Mouse (Mus musculus): ENCODE measurements around the gene Pald1. TPM values are rescaled to one million over a fixed set of nuclear protein-coding genes. Genes with fewer than 3 reads are reported as not detected.

Pald1 gene
- polyA plus RNA-seq, 1 experiment from 2014 or later: 26.4 TPM

GRCm38 (mm10) chr10:61412910-61413625 is 29.7 kb upstream of the Pald1 start:
- peaks cover 21% of the 10 kb centered on the region for H3K27me3 ChIP-seq (ENCODE audit: control insufficient read depth, insufficient read depth, low read length)
- no peak overlapping the region for H3K27ac ChIP-seq (ENCODE audit: low read depth, low read length)
- 54% methylated on average over 21 of the region's 21 CpGs for WGBS
- no peak overlapping the region for H3K4me3 ChIP-seq (ENCODE audit: low read depth, low read length)
- no peaks in the 10 kb centered on the region for H3K9me3 ChIP-seq (ENCODE audit: control insufficient read depth, low read length)
- no peak for DNase-seq (ENCODE audit: low spot score)
- ATAC-seq (ENCODE audit: insufficient read depth, low FRiP score, low TSS enrichment): no peak
- no peaks in the 10 kb centered on the region for H3K36me3 ChIP-seq (ENCODE audit: control insufficient read depth, insufficient read depth, low read length)
- no peak overlapping the region for H3K4me2 ChIP-seq (ENCODE audit: low read depth)
- H3K4me1 ChIP-seq (ENCODE audit: control insufficient read depth, insufficient read depth, low read length): no peaks in the 10 kb centered on the region
- H3K9ac ChIP-seq (ENCODE audit: low read length): no peak overlapping the region

- no peak overlapping the region for H3K9ac ChIP-seq (ENCODE audit: low read length)
- no peak overlapping the region for H3K4me2 ChIP-seq (ENCODE audit: low read depth)
- H3K4me3 ChIP-seq (ENCODE audit: low read depth, low read length): no peak overlapping the region
- no peak for DNase-seq (ENCODE audit: low spot score)
- 23% methylated on average over 9 of the region's 9 CpGs for WGBS
- H3K9me3 ChIP-seq (ENCODE audit: control insufficient read depth, low read length): no peaks in the 10 kb centered on the region
- no peaks in the 10 kb centered on the region for H3K4me1 ChIP-seq (ENCODE audit: control insufficient read depth, insufficient read depth, low read length)
- H3K27me3 ChIP-seq (ENCODE audit: control insufficient read depth, insufficient read depth, low read length): no peaks in the 10 kb centered on the region
- no peak for ATAC-seq (ENCODE audit: insufficient read depth, low FRiP score, low TSS enrichment)
- no peaks in the 10 kb centered on the region for H3K36me3 ChIP-seq (ENCODE audit: control insufficient read depth, insufficient read depth, low read length)
- H3K27ac ChIP-seq (ENCODE audit: low read depth, low read length): no peak overlapping the region
Observed at GRCm38 (mm10) chr10:61410193-61410592, 26.9 kb upstream of the Pald1 start.

GRCm38 (mm10) chr10:61409776-61410175 is 26.4 kb upstream of the Pald1 start:
- Histone ChIP-seq H3K36me3 (ENCODE audit: control insufficient read depth, insufficient read depth, low read length) (no peaks in the 10 kb centered on the region), H3K27ac (ENCODE audit: low read depth, low read length) (no peak overlapping the region)
- WGBS: 6% methylated on average over 4 of the region's 4 CpGs

GRCm38 (mm10) chr10:61405958-61406357 is 22.6 kb upstream of the Pald1 start:
- no peaks in the 10 kb centered on the region for H3K4me1 ChIP-seq (ENCODE audit: control insufficient read depth, insufficient read depth, low read length)
- H3K4me3 ChIP-seq (ENCODE audit: low read depth, low read length): no peak overlapping the region
- WGBS: 14% methylated on average over 10 of the region's 10 CpGs
- H3K36me3 ChIP-seq (ENCODE audit: control insufficient read depth, insufficient read depth, low read length): no peaks in the 10 kb centered on the region
- no peak for DNase-seq (ENCODE audit: low spot score)
- H3K27me3 ChIP-seq (ENCODE audit: control insufficient read depth, insufficient read depth, low read length): no peaks in the 10 kb centered on the region
- no peaks in the 10 kb centered on the region for H3K9me3 ChIP-seq (ENCODE audit: control insufficient read depth, low read length)
- no peak overlapping the region for H3K4me2 ChIP-seq (ENCODE audit: low read depth)
- H3K9ac ChIP-seq (ENCODE audit: low read length): no peak overlapping the region
- no peak overlapping the region for H3K27ac ChIP-seq (ENCODE audit: low read depth, low read length)
- no peak for ATAC-seq (ENCODE audit: insufficient read depth, low FRiP score, low TSS enrichment)

More at GRCm38 (mm10) chr10:61409776-61410175, 26.4 kb upstream of the Pald1 start:
- Histone ChIP-seq H3K27me3 (ENCODE audit: control insufficient read depth, insufficient read depth, low read length) (no peaks in the 10 kb centered on the region), H3K4me1 (ENCODE audit: control insufficient read depth, insufficient read depth, low read length) (no peaks in the 10 kb centered on the region), H3K9ac (ENCODE audit: low read length) (no peak overlapping the region), H3K9me3 (ENCODE audit: control insufficient read depth, low read length) (no peaks in the 10 kb centered on the region), H3K4me3 (ENCODE audit: low read depth, low read length) (no peak overlapping the region), H3K4me2 (ENCODE audit: low read depth) (no peak overlapping the region)
- ATAC-seq (ENCODE audit: insufficient read depth, low FRiP score, low TSS enrichment) (no peak), DNase-seq (ENCODE audit: low spot score) (no peak)

- WGBS: 95% methylated on average over 2 of the region's 2 CpGs
Observed at GRCm38 (mm10) chr10:61402911-61403310, 19.6 kb upstream of the Pald1 start.

GRCm38 (mm10) chr10:61402480-61402879 is 19.1 kb upstream of the Pald1 start:
- Histone ChIP-seq H3K9me3 (ENCODE audit: control insufficient read depth, low read length) (no peaks in the 10 kb centered on the region), H3K4me3 (ENCODE audit: low read depth, low read length) (no peak overlapping the region), H3K9ac (ENCODE audit: low read length) (no peak overlapping the region), H3K27ac (ENCODE audit: low read depth, low read length) (no peak overlapping the region), H3K27me3 (ENCODE audit: control insufficient read depth, insufficient read depth, low read length) (no peaks in the 10 kb centered on the region), H3K4me1 (ENCODE audit: control insufficient read depth, insufficient read depth, low read length) (no peaks in the 10 kb centered on the region), H3K4me2 (ENCODE audit: low read depth) (no peak overlapping the region), H3K36me3 (ENCODE audit: control insufficient read depth, insufficient read depth, low read length) (no peaks in the 10 kb centered on the region)
- ATAC-seq (ENCODE audit: insufficient read depth, low FRiP score, low TSS enrichment) (no peak), DNase-seq (ENCODE audit: low spot score) (no peak)
- WGBS: 83% methylated on average over 5 of the region's 5 CpGs

More at GRCm38 (mm10) chr10:61402911-61403310, 19.6 kb upstream of the Pald1 start:
- no peaks in the 10 kb centered on the region for H3K9me3 ChIP-seq (ENCODE audit: control insufficient read depth, low read length)
- no peaks in the 10 kb centered on the region for H3K36me3 ChIP-seq (ENCODE audit: control insufficient read depth, insufficient read depth, low read length)
- H3K4me2 ChIP-seq (ENCODE audit: low read depth): no peak overlapping the region
- H3K4me1 ChIP-seq (ENCODE audit: control insufficient read depth, insufficient read depth, low read length): no peaks in the 10 kb centered on the region
- no peak overlapping the region for H3K27ac ChIP-seq (ENCODE audit: low read depth, low read length)
- DNase-seq (ENCODE audit: low spot score) (no peak), ATAC-seq (ENCODE audit: insufficient read depth, low FRiP score, low TSS enrichment) (no peak)
- no peak overlapping the region for H3K4me3 ChIP-seq (ENCODE audit: low read depth, low read length)
- no peak overlapping the region for H3K9ac ChIP-seq (ENCODE audit: low read length)
- no peaks in the 10 kb centered on the region for H3K27me3 ChIP-seq (ENCODE audit: control insufficient read depth, insufficient read depth, low read length)

GRCm38 (mm10) chr10:61400407-61400806 is 17.1 kb upstream of the Pald1 start:
- H3K36me3 ChIP-seq (ENCODE audit: control insufficient read depth, insufficient read depth, low read length): no peaks in the 10 kb centered on the region
- no peaks in the 10 kb centered on the region for H3K4me1 ChIP-seq (ENCODE audit: control insufficient read depth, insufficient read depth, low read length)
- no peaks in the 10 kb centered on the region for H3K9me3 ChIP-seq (ENCODE audit: control insufficient read depth, low read length)
- H3K27me3 ChIP-seq (ENCODE audit: control insufficient read depth, insufficient read depth, low read length): no peaks in the 10 kb centered on the region
- no peak for ATAC-seq (ENCODE audit: insufficient read depth, low FRiP score, low TSS enrichment)
- no peak overlapping the region for H3K4me3 ChIP-seq (ENCODE audit: low read depth, low read length)
- no peak overlapping the region for H3K4me2 ChIP-seq (ENCODE audit: low read depth)
- no peak overlapping the region for H3K27ac ChIP-seq (ENCODE audit: low read depth, low read length)
- DNase-seq (ENCODE audit: low spot score): no peak
- WGBS: 96% methylated on average over 5 of the region's 5 CpGs
- no peak overlapping the region for H3K9ac ChIP-seq (ENCODE audit: low read length)

- H3K36me3 ChIP-seq (ENCODE audit: control insufficient read depth, insufficient read depth, low read length): no peaks in the 10 kb centered on the region
- 24% methylated on average over 12 of the region's 13 CpGs for WGBS
Observed at GRCm38 (mm10) chr10:61399156-61399734, 15.9 kb upstream of the Pald1 start.

GRCm38 (mm10) chr10:61398125-61398524 is 14.8 kb upstream of the Pald1 start:
- Histone ChIP-seq H3K4me2 (ENCODE audit: low read depth) (no peak overlapping the region), H3K9ac (ENCODE audit: low read length) (no peak overlapping the region), H3K27me3 (ENCODE audit: control insufficient read depth, insufficient read depth, low read length) (no peaks in the 10 kb centered on the region), H3K27ac (ENCODE audit: low read depth, low read length) (no peak overlapping the region), H3K36me3 (ENCODE audit: control insufficient read depth, insufficient read depth, low read length) (no peaks in the 10 kb centered on the region), H3K9me3 (ENCODE audit: control insufficient read depth, low read length) (no peaks in the 10 kb centered on the region), H3K4me3 (ENCODE audit: low read depth, low read length) (no peak overlapping the region), H3K4me1 (ENCODE audit: control insufficient read depth, insufficient read depth, low read length) (no peaks in the 10 kb centered on the region)
- ATAC-seq (ENCODE audit: insufficient read depth, low FRiP score, low TSS enrichment): no peak
- 49% methylated on average over 3 of the region's 3 CpGs for WGBS
- no peak for DNase-seq (ENCODE audit: low spot score)

More at GRCm38 (mm10) chr10:61399156-61399734, 15.9 kb upstream of the Pald1 start:
- Histone ChIP-seq H3K9ac (ENCODE audit: low read length) (no peak overlapping the region), H3K27ac (ENCODE audit: low read depth, low read length) (no peak overlapping the region), H3K27me3 (ENCODE audit: control insufficient read depth, insufficient read depth, low read length) (no peaks in the 10 kb centered on the region), H3K4me2 (ENCODE audit: low read depth) (no peak overlapping the region), H3K4me1 (ENCODE audit: control insufficient read depth, insufficient read depth, low read length) (no peaks in the 10 kb centered on the region), H3K9me3 (ENCODE audit: control insufficient read depth, low read length) (no peaks in the 10 kb centered on the region), H3K4me3 (ENCODE audit: low read depth, low read length) (no peak overlapping the region)
- ATAC-seq (ENCODE audit: insufficient read depth, low FRiP score, low TSS enrichment) (peak; percentile 48), DNase-seq (ENCODE audit: low spot score) (peak; percentile 86)

Measured in neural tube, embryonic 11.5 days (tissue).